Mouse (Mus musculus) v-Abl transformed pro-B cells (cell line): ENCODE measurements at regions not wholly inside any gene's neighbourhood (a gene's known extent, or its start where the extent isn't known, plus 50 kb on each side); places are given as distances from the start of the nearest gene placed in this dataset.

Source experiments
- in situ Hi-C, 2 experiments: fragments of 400-800 bp; cut with MboI; formaldehyde crosslinking; loops; one replicate each; pipeline ENCODE4 v1.15.1; 2025; ENCODE audit not compliant: unreplicated experiment in 2 of 2

GRCm38 (mm10) chr4:105626371-105627320 is 163.0 kb upstream of the Gm12728 start:
- in situ Hi-C loops = no loop called here

DNA sequence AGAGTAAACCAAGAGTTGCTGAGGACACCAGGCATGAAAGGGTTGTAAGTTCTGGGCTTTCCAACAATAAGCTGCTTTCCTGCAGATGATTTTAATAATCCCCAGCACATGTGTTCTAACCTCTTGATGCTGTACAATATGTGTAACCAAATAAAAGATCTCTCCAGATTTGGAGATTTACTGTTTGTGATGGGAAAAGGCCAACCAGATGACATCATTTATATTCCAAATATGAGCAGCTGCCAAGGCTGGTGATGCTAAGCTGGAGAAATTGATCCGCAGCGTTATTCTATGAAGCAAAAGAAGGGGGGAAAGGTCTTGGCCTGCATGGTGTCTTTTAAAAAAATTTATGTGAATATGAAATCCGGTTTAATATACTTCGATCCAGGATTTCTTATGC is 160.1 kb upstream of the Gm12728 start:
- in situ Hi-C loops = no loop called here

- in situ Hi-C loops = no loop called here
Observed at GRCm38 (mm10) chr4:105630595-105631369, 158.9 kb upstream of the Gm12728 start.

GRCm38 (mm10) chr4:105632581-105633358 is 156.9 kb upstream of the Gm12728 start:
- in situ Hi-C loops = no loop called here

GRCm38 (mm10) chr4:105633789-105634188 is 155.9 kb upstream of the Gm12728 start:
- in situ Hi-C loops = no loop called here

DNA sequence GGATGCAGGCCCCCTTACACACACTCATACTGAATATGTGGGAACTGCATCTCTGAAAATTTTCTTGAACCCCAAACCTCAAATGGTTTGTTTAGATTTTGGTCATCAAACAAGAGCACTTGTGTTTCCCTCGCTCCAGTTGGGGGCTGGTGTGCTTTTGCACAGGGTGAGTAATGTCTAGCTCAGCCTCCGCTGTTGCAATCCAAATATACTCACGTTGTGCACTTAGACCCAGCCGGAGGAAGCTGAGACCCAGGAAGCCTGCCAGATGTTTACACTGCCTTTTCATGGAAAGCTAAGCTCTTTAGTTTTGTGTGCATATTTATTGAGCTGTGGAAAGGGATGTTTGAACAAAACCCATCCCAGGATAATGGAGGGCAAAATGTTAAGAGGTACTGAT is 148.9 kb upstream of the Gm12728 start:
- in situ Hi-C loops = no loop called here

- in situ Hi-C loops = no loop called here
Observed at GRCm38 (mm10) chr4:105641582-105641981, 148.1 kb upstream of the Gm12728 start.

- in situ Hi-C loops = no loop called here
Observed at GRCm38 (mm10) chr4:105648820-105649446, 140.7 kb upstream of the Gm12728 start.

DNA sequence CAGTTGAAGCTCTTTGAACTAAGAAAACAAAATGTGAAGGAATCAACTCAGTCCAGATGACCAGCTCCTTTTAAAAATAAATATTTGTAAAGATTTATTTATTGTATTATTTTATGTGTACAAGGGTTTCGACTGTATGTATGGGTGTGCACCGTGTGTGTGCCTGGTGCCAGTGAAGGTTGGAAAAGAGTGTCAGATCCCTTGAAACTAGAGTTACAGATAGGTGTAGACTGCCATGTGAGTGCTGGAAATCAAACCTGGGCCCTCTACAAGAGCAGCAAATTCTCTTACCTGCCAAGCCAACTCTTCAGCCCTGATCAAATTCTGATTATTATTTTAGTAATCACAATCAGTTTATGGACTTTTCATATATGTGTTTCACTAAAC is 140.2 kb upstream of the Gm12728 start:
- in situ Hi-C loops = no loop called here

- in situ Hi-C loops = no loop called here
Observed at GRCm38 (mm10) chr4:105656071-105656655, 133.5 kb upstream of the Gm12728 start.

DNA sequence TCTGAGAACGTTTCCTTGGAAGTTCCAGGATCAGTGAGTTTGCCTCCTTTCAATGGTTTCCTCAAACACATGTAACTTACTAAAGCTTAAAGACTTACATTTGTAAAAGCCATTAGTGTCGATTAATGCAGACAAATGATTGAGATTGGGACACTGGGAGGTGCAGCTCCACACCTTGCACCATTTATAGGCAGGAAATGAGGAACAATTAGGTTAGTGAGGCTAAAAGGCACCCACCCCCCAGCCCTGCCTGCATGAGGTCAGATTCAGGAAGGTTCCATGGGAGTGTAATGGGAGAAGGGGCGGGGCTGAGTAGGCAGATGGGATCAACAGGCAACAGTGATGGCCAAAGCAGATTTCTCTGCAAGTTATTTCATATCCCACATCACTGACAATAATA is 131.1 kb upstream of the Gm12728 start:
- in situ Hi-C loops = no loop called here

DNA sequence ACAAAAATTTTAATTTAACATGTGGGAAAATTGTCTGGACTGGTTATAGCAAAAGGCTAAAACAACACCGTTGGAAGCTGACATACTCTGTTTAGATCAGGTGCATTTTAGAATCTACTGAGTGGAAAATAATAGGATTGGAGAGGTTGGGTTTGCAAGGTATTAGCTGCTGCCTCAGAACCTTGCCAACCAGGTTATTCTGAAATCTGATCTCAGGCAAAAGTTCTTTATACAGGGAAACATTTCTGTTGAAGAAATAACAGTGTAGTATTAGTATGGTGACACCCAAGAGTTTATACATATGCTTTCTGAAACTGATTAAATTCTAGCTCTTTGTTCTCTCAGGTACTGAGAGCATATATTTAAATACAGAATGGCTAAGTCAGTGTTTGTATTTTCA is 113.0 kb upstream of the Gm12728 start:
- in situ Hi-C loops = no loop called here

DNA sequence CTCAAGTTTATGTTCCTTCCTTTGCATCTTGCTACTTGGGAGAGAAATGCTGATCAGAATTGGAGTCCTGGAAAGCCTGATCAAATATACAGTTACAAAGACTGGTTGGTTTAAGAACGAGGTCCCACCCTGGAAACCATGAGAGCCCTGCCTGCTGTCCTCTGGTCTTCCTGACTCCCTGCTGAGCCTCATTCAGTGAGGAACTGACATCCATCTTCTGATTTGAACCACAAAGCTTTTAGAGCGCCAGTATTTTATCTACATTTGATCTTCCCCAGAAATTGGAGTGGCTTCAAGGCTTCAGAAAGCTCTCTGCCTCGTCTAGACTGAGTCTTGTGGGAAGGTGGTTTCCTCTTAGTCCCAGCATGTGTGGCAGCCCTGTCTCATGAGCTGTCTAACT is 99.0 kb upstream of the Gm12728 start:
- in situ Hi-C loops = no loop called here

DNA sequence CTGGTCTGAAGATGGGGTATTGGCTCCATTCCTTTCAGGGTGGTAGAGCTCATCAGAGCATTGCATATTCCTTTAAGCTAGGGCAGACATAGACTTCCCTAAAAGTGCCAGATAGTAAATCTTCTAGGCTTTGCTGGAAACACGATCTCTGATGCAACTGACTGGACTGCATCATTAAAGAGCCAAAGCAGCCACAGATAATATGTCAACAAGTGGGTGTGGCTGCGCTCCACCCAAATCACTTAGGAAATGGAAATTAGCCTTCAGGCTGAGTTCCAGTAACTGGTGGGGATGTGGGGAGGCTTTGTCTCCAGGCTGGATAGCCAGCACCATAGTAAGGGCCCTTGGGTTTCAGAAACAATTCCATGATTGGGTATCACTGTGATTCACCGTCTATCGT is 97.3 kb upstream of the Gm12728 start:
- in situ Hi-C loops = no loop called here

GRCm38 (mm10) chr4:105695895-105696294 is 93.8 kb upstream of the Gm12728 start:
- in situ Hi-C loops = no loop called here

DNA sequence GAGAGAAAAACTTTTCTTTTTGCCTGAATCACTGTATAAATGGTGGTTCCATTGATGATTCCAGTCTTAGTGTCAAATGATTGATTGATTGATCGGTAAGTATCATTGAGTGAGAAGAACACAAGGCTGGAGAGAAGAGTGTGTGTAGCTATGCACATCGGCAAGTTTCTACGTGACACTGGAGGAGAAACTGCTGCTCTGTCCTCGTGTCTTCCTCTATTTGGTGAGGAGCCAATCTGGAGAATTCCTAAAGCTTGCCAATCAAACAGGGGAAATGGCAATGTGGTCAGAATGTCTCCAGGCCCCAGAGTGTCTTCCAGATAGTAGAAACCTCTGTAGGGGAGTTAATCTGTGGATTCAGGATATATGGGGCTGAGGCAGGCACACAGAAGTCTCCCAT is 92.5 kb upstream of the Gm12728 start:
- in situ Hi-C loops = no loop called here

GRCm38 (mm10) chr4:105702036-105702435 is 87.6 kb upstream of the Gm12728 start:
- in situ Hi-C loops = no loop called here

DNA sequence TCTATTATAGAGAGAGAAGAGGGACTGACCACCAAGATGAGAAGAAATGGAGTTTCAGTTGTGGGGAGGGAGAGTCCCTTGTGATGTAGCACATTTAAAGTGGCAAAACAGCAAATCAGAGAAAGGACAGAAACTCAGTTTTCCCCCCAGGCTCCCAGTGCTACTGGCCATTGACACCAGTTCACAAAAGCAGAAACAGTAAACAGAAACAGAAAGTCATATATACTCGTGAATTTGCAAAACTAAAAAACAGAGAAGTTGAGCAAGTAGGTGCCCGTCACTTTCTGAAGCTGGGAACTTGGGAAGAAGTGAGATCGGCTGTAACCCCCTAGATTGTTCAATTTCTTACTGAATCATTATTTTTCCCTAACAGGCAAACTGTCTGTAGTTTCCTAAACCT is 86.3 kb upstream of the Gm12728 start:
- in situ Hi-C loops = no loop called here

- in situ Hi-C loops = no loop called here
Observed at GRCm38 (mm10) chr4:105704271-105704670, 85.4 kb upstream of the Gm12728 start.

DNA sequence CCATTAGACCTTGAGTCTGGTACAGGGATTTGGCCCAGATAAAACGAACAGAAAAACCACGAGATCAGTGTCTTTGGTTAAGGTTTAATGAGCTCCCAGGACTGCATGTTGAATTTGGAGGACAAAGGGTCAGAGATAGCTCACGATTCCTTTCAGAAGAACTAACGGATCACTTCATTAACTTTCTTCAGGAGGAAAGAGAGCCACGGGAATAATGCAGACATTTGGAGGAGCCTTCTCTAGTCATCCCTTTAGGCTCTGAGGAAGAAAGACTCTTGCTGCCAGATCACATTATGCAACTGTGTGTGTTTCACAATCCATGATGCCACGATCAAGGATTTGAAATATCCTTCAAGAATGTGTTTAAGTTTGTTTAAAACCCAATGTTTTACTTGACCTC is 83.7 kb upstream of the Gm12728 start:
- in situ Hi-C loops = no loop called here
